Mouse (Mus musculus): ENCODE measurements at regions not wholly inside any gene's neighbourhood (a gene's known extent, or its start where the extent isn't known, plus 50 kb on each side); places are given as distances from the start of the nearest gene placed in this dataset. TPM values are rescaled to one million over a fixed set of nuclear protein-coding genes. Genes with fewer than 3 reads are reported as not detected.

Small RNAs in the stretch of these regions (microRNA-seq; reads per million reads assigned to microRNA genes)
- gene Gm22368, result not detected
- gene Gm44376, result not detected
